Mouse (Mus musculus): ENCODE data around the gene Ppp3ca.

Ppp3ca gene

DNA sequence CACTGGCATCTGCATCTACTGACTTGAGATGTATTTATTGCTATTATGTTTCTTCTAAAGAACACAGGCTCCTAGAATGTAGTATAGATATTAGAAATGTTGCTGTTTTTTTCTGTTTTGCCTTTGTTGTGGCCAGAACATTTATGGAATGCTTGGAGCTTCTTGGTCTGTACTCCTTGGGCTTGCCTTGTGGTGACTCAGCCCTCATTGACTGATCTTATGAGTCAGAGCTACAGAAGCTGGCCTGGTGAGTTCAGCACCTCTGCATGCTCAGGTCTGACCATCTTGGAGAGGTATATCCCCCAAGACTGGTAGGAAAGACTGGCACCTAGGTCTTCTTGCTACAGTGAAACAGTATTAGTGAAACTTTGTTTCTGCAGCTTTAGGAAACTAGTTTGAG, 52.6 kb downstream of the Ppp3ca start:
- no peak for DNase-seq (ENCODE audit: extremely low spot score, low spot score)

DNA sequence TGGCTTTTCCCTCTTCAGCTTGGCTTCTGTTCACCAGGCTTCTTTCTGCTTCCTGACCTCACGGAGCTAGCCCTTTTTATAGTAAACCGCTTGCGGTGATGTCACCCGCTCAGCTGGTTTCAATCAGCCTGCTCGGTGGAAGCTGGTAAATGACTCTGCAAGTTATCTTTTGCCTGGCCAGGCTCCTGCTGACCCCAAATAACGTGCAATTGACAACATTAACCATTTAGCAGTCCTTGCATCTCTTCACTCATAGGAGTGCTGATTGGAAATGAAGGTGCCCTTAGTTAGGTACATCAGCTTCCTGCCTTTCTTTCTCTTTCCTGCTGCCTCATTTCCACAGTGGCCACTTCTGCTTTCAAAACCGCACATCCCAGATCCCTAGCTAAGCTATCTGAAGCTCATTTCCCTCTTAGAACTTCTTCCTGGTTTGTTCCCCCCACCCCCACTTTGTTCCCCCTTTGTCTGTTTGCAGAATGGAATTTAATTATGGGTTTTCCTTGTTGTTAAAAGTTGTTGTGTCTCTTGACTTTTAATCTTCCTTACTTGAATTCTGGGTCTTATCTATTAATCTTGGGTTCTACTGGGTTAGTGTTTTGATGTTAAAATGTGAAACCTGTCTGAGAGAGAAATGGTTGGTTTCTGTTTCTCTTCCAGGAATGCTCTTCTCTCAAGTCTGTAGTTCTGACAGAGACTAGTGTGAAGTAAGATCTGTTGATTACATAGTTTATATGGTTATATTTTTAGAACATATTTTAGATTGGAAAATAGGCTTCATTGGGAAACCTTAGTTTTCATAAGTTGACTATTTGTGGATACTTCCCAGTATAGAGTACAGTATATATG, 55.6 kb downstream of the Ppp3ca start:
- peak; percentile 51 for DNase-seq (ENCODE audit: extremely low spot score, low spot score)

DNA sequence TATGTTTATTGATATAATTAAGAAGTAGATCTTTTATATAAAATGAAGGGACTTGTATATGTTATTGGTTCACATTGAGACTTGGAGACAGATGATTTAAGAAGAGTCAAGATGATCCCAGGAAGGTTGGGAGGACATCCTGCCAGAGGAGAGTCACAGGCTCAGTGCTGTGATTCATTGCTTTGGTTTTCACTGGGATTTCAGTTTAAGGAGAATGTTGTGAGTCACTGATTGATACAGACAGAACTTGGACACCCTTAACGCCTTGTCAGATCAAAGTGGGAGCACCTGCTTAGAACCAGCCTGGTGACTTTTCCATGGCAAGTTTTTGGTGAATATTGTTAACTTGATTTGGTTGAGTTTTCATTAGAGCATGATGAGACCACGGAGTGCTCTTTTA, 58.0 kb downstream of the Ppp3ca start:
- DNase-seq (ENCODE audit: extremely low spot score, low spot score) = no peak

DNA sequence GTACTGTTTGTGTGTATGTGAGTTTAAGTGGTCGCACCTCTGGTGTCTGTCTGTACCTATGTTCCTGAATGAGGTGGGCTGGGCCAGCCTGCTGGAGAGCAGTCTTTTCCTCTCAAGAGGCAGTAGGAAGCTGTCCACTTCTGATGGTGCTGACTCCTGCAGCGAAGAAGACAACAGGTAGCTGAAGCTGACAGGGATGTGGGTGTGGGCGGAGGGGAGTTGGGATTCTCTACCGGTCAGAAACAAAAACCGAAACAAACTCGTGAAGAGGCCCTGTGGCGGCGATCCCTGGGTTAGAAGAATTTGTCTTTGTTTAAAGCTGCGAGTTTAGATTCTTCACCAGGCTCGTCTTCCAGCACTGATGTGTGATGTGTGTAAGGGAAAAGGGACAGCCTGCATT, 60.1 kb downstream of the Ppp3ca start:
- DNase-seq (ENCODE audit: extremely low spot score, low spot score) = no peak

DNA sequence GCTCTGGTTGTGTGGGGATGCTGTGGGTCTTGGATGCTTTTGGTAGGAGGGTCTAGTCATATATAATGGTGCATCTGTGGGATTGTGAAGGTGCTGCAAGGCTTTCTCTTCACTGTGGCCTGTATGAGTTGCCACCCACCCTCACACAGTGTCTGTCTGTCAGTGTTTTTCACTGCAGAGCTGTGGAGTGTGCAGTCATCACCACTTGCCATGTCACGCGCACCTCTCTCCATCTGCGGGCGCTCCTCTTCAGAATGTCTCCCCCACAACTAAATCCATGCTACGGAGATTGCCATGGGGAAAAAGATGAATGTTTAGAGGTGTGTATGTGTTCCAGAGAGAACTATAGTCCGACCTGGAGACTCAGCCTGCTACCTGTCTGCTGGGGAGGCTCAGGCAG, 61.7 kb downstream of the Ppp3ca start:
- no peak for DNase-seq (ENCODE audit: extremely low spot score, low spot score)

DNA sequence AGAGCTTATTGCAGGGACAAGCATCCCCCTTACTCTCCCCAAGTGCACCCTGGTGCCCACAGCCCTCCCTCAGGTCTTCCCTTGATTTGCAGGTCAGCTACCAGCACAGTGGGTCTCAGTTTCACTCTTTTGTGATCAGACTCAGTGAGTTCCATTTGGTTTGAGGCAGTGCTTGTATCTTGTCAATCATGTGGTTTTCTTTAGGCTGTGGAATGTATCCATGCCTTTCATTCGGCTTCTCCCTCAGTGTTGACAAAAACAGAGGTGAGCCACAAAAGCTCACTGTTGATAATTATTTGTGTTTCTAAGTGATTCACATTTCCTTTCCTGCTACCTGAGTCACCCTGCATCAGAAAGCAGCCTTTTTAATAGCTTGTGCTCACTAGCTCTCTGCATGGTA, 66.1 kb downstream of the Ppp3ca start:
- DNase-seq (ENCODE audit: extremely low spot score, low spot score) = no peak

DNA sequence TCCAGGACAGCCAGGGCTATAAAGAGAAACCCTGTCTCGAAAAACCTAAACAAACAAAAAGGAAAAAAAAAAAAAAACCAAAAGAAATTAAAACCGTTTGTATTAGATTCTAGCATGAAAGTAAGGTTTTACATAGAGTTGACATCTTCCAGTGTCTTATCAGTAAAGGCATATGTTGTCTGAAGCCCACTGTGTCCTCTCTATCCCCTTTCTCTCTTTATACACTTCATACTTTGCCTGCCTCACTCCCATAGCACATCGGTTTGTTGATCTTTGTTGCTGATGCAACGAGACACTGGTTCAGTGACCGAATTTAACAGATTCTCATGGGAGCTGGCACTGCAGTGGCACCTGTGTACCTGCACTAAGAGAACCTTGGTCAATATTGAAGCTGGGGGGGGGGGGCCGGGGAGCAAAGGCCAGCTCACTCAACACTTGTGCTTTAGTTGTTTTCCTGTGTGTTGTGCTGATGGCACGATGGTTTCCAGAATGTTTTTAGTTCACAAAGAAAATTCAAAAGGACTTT, 66.9 kb downstream of the Ppp3ca start:
- DNase-seq (ENCODE audit: extremely low spot score, low spot score) = no peak

DNA sequence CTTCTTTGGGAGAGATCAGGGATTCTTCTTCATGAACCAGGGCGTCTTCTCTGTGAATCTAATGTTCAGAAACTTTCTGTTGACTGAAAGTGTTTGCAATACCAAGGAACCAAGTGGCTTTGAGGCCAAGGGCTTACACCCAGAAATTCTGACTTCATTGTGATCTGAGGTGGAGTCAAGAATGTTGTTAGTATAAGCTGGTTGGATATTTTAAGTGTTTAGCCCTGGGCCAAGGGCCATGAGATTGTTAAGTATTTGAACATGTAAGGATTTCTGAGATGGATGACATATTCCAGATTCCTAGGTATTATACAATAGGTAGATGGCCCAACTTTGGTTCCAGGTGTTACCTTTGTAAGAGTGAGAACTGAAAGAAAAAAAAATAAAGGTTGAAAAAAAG, 68.5 kb downstream of the Ppp3ca start:
- DNase-seq (ENCODE audit: extremely low spot score, low spot score) = no peak

DNA sequence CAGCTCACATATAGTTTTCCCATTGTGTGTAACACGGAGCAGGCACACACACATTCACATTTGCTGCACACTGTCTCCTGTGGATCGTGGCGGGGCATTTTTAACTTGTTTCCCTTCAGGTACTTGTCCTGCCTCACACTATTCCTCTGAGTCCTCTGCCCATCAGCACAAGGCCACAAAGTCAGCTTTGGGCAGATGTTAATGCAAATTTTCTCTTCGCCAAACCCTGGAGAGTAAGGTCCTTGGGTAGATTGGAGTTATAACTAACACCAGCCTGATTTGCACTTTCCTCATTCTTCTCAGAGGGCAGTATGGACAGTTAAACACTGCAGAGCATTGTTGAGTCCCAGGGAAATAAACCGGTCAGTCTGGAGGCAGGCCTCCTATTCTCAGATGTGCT, 69.0 kb downstream of the Ppp3ca start:
- no peak for DNase-seq (ENCODE audit: extremely low spot score, low spot score)

DNA sequence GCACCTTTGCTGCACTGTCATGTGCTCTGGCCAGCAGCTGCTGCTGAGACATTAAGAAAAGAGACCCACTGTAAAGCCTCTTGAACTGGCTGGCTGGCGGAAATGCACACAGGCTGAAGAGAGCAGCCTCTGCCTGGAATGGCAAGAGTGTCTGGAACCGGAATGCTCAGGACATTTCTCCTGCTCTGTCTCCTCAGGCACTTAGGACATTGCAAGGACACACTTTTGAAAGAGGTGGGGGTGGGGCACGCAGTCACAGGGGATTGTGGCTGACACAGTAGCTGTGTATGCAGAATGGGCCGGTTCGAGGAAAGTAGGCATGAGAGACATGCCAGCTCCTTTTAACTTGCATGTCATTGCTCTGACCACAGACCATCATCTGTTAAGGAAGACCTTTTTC, 71.7 kb downstream of the Ppp3ca start:
- DNase-seq (ENCODE audit: extremely low spot score, low spot score) = no peak

DNA sequence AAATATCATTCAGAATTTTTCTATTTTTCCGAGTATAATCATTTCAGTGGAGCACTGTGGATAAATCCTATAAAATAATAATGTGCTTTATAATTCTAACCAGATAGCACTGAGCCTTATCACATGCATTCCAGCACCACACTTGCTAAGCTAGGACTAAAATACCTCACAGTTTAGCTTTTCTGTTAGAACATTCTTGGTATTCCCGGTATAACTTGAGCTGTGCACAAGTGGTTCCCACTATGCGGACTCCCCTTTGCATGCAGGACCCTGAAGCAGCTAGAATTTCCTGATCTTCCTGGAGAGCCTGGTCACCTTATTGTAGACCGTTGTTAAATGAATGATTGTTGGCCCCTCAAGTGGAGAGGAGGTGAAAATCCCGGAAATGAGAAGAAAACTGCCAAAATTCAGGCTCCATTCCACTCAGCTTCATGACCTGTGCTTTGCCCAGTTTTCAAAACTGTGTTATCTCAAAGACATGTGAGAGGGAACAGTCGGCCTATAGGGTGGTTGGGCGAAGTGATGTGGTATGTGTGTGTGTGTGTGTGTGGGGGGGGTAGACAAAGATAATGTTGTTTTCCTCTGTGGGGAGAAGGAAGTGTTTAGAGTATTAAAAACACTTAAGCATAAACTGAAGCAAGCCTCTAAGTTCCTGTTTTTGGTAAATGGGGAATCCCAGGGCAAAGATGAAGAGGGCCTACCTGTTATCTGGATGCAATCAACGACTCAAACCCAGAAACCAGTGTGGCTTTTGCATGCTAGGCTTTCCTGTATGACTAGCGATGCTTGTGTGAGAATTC, 72.5 kb downstream of the Ppp3ca start:
- no peak for DNase-seq (ENCODE audit: extremely low spot score, low spot score)

DNA sequence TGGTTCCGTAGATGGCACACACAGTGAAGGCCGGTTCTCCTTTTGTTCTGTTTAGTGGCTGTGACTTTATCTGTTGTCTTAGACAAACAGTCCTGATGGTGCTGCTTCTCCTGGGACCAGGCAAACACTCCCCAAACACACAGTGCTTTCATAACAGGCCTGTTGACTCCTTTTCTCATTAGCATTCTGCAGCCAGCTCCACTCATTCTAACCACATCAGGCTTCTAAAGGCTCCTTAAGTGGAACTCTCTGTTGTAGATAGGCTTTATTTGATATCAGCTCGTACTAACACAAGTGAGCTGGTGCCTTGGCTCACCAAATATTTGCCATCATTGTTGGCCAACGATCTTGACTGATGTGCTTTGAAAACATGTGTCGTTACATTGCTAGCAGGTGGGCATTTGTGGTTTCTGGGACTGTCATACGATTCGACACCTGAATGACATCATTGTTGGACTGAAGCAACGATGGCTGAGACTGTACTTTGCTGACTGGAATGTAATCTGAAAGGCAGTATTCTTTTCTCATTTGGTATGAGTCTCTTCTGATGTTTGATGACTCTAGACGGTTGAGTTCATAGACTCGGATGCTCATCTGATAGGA, 74.5 kb downstream of the Ppp3ca start:
- no peak for DNase-seq (ENCODE audit: extremely low spot score, low spot score)

DNA sequence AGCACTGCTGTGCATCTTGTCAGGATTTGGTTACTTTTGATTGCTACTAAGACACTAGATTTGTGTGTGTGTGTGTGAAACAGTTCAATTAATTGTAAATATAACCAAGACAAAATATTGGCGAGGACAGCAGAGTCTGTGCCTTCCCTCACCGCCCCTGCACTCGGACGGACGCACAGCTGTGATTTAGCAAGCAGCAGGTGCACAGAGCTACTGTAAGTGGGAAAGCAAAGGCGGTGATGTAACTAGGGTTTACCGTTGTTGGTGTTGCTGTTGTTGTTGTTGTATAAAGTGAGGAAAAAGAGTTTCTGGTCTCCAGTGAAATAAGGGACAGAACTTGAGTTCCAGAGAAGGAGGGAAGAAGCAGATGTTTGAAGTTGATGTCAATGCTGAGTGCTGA, 75.5 kb downstream of the Ppp3ca start:
- DNase-seq (ENCODE audit: extremely low spot score, low spot score) = no peak

DNA sequence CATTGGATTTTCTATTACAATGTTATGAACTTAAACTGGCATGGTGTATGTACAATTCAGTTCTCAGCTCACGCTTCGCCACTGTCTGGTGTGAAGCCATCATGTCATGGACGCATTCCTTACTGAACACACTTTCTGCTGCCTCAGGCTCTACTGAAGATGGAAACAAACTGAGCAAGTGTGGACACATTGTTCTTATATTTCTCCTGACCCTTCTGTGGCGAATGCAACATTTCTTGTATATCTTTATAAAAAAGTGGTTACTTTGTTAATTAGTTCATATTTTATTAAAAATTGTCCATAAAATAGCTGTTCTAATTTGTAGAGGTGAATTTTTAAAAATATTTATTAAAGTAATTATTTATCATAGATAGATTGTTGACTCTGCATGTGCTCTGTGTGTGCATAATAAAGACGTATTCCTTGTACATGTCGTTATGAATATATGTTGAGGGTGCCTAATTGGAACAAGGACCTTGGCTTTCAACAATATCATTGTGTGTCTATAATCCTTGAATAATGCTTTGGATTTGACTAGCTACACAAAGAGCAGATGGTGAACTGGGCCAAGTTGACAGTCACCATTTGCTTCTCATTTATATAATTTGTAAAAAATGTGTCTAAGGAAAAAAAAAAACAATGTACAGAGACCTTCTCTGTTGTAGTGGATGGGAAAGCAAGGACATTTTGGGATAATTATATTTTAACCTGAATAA, 79.0 kb downstream of the Ppp3ca start:
- no peak for DNase-seq (ENCODE audit: extremely low spot score, low spot score)

DNA sequence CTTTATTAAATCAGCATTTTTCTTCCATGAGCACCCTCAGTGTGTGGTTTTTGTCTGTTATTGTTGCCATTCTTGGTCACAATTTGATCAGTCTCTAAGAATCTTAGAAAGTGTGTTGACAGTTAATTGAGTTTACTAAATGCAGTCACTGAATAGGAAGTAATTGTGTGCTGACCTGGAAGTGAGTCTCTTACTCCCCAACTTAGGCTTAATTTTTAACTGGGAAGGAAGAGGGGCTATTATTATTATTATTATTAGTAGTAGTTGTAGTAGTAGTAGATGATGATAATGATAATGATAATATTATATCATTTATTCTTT, 79.5 kb downstream of the Ppp3ca start:
- no peak for DNase-seq (ENCODE audit: extremely low spot score, low spot score)

DNA sequence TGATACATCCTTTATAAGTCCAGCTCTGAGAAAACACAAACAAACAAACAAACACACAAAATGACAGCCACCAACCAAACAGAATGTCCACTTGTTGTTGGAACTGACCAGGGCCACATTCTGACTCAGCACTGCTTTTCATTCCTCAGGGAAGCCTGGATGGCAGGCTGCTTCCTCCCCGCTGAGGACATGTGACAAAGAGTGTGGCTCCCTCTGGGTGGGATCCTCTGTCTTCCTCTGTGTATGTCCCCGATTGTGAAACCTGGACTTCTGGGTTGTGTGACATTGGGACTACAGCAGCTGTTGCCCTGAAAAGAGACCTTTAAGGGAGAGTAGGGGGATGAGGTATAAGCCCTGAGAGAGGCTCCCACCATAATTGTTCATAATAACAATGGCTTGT, 80.0 kb downstream of the Ppp3ca start:
- no peak for DNase-seq (ENCODE audit: extremely low spot score, low spot score)

DNA sequence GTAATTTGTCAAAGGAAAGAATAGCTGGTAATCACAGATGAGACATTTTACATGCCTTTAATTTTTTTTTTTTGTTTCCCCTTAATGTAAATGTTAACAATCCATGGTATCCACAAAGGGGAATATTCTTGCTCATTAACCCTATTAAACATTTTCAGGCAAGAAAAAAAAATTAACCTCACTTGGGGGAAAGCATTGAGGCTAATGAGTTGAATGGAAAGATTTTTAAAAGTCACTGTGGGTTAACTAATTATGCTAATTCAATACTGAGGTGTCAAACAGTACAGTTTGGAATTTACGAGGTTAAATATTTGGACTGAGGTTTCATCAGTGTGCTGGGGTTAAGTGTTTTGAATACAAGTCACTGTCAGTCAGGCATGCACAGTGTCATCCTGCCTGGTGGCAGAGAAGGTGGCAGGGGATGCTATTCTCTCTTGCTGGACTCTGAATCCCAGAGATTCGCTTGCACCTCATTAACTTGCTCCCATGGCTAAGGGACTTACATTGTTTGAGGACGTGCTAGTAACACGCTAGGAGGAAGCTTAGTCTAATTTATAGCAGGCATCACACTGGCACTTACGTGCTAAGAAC, 82.3 kb downstream of the Ppp3ca start:
- DNase-seq (ENCODE audit: extremely low spot score, low spot score) = no peak

DNA sequence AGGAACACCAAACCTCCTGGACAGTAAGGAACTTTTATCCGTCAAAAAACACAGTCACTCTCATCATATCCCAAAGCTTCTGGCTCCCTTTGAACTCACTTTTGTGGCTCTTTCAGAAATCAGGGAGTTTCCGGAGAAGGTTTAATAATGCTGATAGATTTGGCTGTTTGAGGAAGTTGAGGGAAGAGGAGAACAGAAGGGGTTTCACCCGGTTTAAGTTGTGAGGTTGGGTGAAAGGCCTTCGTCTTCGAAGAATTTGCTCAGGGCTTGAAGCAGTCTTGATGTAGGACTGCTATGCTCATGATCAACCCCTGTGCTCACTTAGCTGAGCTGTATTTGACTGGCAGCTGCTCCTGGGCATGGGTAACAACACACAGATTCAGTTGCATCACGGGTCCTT, 86.2 kb downstream of the Ppp3ca start:
- DNase-seq (ENCODE audit: extremely low spot score, low spot score) = no peak

DNA sequence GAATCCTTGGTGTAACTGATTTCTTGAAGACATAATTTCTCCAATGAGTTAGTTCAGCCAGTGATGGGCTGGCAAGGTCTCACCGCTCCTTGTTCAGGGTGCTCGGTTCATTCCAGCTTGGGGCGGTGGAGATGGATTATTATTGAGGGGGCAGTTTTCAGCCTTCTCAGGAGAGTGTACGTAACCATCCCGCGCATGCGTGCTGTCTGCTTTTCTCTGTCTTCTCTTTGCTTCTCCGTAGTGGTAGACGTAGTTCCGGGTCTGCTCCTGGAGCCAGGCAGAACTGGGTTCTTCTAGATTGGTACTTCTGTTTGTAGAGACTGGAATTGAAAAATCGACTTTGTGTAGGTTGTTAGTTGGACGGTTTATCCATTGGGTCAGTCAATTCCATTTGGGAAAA, 89.5 kb downstream of the Ppp3ca start:
- no peak for DNase-seq (ENCODE audit: extremely low spot score, low spot score)

DNA sequence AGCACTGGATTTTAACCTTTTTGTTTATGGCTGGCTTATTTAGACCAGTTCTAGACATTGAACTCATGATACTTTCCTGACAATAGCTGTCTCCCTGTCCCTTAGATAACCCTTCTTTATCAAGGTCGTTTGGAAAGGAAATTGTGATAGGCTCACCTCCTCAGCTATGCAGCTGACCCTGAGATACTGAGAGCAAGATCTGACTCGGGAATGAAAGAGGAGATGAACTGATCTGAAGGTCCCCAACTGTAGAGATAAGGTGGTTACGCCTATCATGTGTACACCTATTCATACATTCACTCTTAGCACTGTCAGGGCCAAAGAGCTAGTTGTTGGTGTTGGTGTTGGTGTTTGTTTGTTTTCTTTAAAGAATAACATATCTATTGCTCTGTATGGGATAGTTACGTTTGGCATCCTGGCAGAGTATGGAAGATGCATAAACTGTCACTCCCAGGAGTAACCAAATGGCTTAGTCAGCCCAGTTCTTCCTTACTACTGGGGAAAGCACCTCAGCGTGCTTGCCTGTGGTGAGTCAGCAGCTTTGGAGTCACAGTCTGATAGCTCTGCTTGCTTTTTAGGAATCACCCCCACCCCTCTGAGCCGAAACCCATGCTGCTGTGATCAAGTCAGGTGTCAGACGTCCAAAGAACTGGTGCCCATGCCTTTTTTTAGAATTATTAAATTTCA, 91.5 kb downstream of the Ppp3ca start:
- no peak for DNase-seq (ENCODE audit: extremely low spot score, low spot score)

DNA sequence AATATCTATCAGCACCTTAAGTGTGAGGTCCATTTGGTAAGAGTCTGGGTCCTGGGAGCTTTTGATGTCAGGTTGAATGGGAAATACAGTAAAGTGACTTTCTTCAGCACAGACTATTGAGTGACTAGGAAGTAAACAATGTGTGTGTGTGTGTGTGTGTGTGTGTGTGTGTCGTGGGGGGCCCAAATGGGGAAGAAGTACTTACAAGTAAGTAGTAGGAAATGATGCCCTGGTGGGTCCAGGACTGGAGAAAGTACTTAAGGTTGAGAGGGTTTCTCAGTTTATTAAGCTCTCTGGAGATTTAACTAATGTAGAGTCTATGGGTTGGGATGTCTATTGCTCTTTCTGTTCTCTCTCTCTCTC, 92.0 kb downstream of the Ppp3ca start:
- DNase-seq (ENCODE audit: extremely low spot score, low spot score) = no peak
